Mouse (Mus musculus) adrenal gland, adult 2 months (tissue): ENCODE results near the gene Lmod2. TPM values are rescaled to one million over a fixed set of nuclear protein-coding genes. Genes with fewer than 3 reads are reported as not detected.

Source experiments
- DNase-seq: peaks from one replicate; pipeline ENCODE4 v3.0.0; 2021
- polyA plus RNA-seq: library from polyadenylated mRNA; depleted of rRNA; stranded (reverse); fragments of >200 nt; gene quantifications from 2 replicates; pipeline ENCODE4 v1.2.3, GENCODE M21; 2012; rRNA removed
- total RNA-seq, 2 experiments: library from RNA; stranded (reverse); gene quantifications; 2 replicates each; pipeline ENCODE4 v1.2.3; 2021

The Lmod2 gene
- total and polyA plus RNA-seq, 3 experiments, result 0.29 TPM; not detected in 2

- no peak for DNase-seq
These were observed 45.4 kb downstream of the Lmod2 start for GRCm38 (mm10) chr6:24642960-24643359.

GRCm38 (mm10) chr6:24645346-24646053 is 47.9 kb downstream of the Lmod2 start:
- no peak for DNase-seq

GRCm38 (mm10) chr6:24647103-24647691 is 49.6 kb downstream of the Lmod2 start:
- no peak for DNase-seq

- no peak for DNase-seq
These were observed 50.8 kb downstream of the Lmod2 start for GRCm38 (mm10) chr6:24648403-24648802.

GRCm38 (mm10) chr6:24650719-24651118 is 53.2 kb downstream of the Lmod2 start:
- no peak for DNase-seq

GRCm38 (mm10) chr6:24651538-24651937 is 54.0 kb downstream of the Lmod2 start:
- DNase-seq, result no peak

Other genes with a start within 250 kb of the Lmod2 start
- gene Iqub, start 82.7 kb upstream of the Lmod2 start, total RNA-seq, result under 1 TPM; 0.09 to 0.14 TPM
- gene Iqub, start 82.7 kb upstream of the Lmod2 start, polyA plus RNA-seq, result 0.04 TPM in 1 of 2 replicates, not detected in the other
- gene Ndufa5, start 69.7 kb upstream of the Lmod2 start, total RNA-seq, result 100 to 1,000 TPM; 305 to 386 TPM
- 0.34 and 0.90 TPM in 2 replicates for gene Ndufa5, start 69.7 kb upstream of the Lmod2 start, polyA plus RNA-seq
- gene Asb15, start 69.6 kb upstream of the Lmod2 start, total RNA-seq, result not detected
- gene Asb15, start 69.6 kb upstream of the Lmod2 start, polyA plus RNA-seq, result not detected in 2 replicates
- 10 to 100 TPM; 50.3 to 58.3 TPM for gene Wasl, start 67.2 kb downstream of the Lmod2 start, total RNA-seq
- gene Wasl, start 67.2 kb downstream of the Lmod2 start, polyA plus RNA-seq, result 231 and 314 TPM in 2 replicates
- not detected for gene Hyal6, start 135.5 kb downstream of the Lmod2 start, total RNA-seq
- not detected in 2 replicates for gene Hyal6, start 135.5 kb downstream of the Lmod2 start, polyA plus RNA-seq
- gene Hyal4, start 150.6 kb downstream of the Lmod2 start, total RNA-seq, result not detected
- gene Hyal4, start 150.6 kb downstream of the Lmod2 start, polyA plus RNA-seq, result not detected in 2 replicates
- not detected for gene Spam1, start 193.4 kb downstream of the Lmod2 start, total RNA-seq
- gene Spam1, start 193.4 kb downstream of the Lmod2 start, polyA plus RNA-seq, result not detected in 2 replicates